Mouse (Mus musculus): Measurements from ENCODE around the gene Ankrd33b.

- no peak for TF ChIP-seq CTCF (IDR thresholded peaks at IDR 0.05; ENCODE audit: low read depth)
- TF ChIP-seq EP300 (IDR thresholded peaks at IDR 0.05; ENCODE audit: low read depth): no peak
These were observed 99.4 kb downstream of the Ankrd33b start for GRCm38 (mm10) chr15:31268148-31268547.

Measured in heart, postnatal 0 days (tissue).